Mouse (Mus musculus): ENCODE measurements around the gene Vmn2r87. TPM values are rescaled to one million over a fixed set of nuclear protein-coding genes. Genes with fewer than 3 reads are reported as not detected.

The Vmn2r87 gene
- not detected for total RNA-seq (2023)

GRCm38 (mm10) chr10:130497296-130497695 is at the start of gene Vmn2r87:
Gene Vmn2r87 (minus strand): TSS chr10:130497396.

GRCm38 (mm10) chr10:130455950-130456349 is 41.2 kb downstream of the Vmn2r87 start, which contains the start of gene Vmn2r86:
Gene Vmn2r86 (minus strand): TSS chr10:130456050.

GRCm38 (mm10) chr10:130429603-130430002 is 67.6 kb downstream of the Vmn2r87 start, which contains the start of gene Vmn2r85:
Gene Vmn2r85 (minus strand): TSS chr10:130429703.

Other genes with a start within 250 kb of the Vmn2r87 start
- not detected for gene Neurod4, start 217.2 kb downstream of the Vmn2r87 start, total RNA-seq (2023)
- gene Tespa1, start 174.5 kb downstream of the Vmn2r87 start, total RNA-seq (2023), result 1 to 10 TPM; 2.8 TPM
- gene Vmn2r84, start 103.1 kb downstream of the Vmn2r87 start, total RNA-seq (2023), result not detected
- not detected for gene Vmn2r85, start 67.7 kb downstream of the Vmn2r87 start, total RNA-seq (2023)
- not detected for gene Vmn2r86, start 41.3 kb downstream of the Vmn2r87 start, total RNA-seq (2023)

Data from neutrophil, adult 59 days (primary cell).